In genomic region chr5:31613852-31614286, GRCm38 (mm10) we compare ENCODE assay signal across 8 mouse cellular contexts. TPM values are rescaled to one million over a fixed set of nuclear protein-coding genes. Genes with fewer than 3 reads are reported as not detected.
DNase-seq lines count a peak whose midpoint lies in the region; ATAC-seq and TF ChIP-seq lines count a peak whose summit lies in the region.

No protein-coding gene starts in this region.

- peak overlapping the region; percentile 77 for H3K27ac ChIP-seq in heart, embryonic 12.5 days (ENCODE audit: poor library complexity, severe bottlenecking)
- peak overlapping the region; percentile 96 for H3K27ac ChIP-seq in kidney, postnatal 0 days
- H3K27ac ChIP-seq in liver, adult 2 months (replicated peaks; ENCODE audit: insufficient read depth, low read depth, low read length), result peak overlapping the region; percentile 60

- 0% methylated on average over 37 of the region's 37 CpGs for WGBS in heart, embryonic 12.5 days
- 0% methylated on average over 37 of the region's 37 CpGs for WGBS in kidney, postnatal 0 days
- under 1% methylated on average over 37 of the region's 37 CpGs for WGBS in liver, adult 2 months

- peak overlapping the region; percentile 88 for H3K4me3 ChIP-seq in erythroblast, embryonic 14.5 days (replicated peaks)
- H3K4me3 ChIP-seq in heart, embryonic 12.5 days, result peak overlapping the region; percentile 67
- peak overlapping the region; percentile 68 for H3K4me3 ChIP-seq in kidney, postnatal 0 days (replicated peaks; ENCODE audit: low read depth, low read length)
- peak overlapping the region; percentile 65 for H3K4me3 ChIP-seq in liver, adult 2 months (ENCODE audit: insufficient read depth, low read depth, low read length)

- peaks cover 36% of the 10 kb centered on the region for H3K36me3 ChIP-seq in erythroblast, embryonic 14.5 days (ENCODE audit: control insufficient read depth)
- H3K36me3 ChIP-seq in heart, embryonic 12.5 days, result peaks cover 25% of the 10 kb centered on the region
- peaks cover under 1% of the 10 kb centered on the region; the same call in 1 of the 2 replicates for H3K36me3 ChIP-seq in kidney, postnatal 0 days (ENCODE audit: insufficient read depth, low read length)
- peaks cover 13% of the 10 kb centered on the region for H3K36me3 ChIP-seq in liver, adult 2 months (ENCODE audit: control insufficient read depth, insufficient read depth, low read length)

- peak; percentile 58 for TF ChIP-seq CTCF in kidney, postnatal 0 days (IDR thresholded peaks at IDR 0.05; ENCODE audit: low read depth)
- TF ChIP-seq CTCF in liver, adult 2 months (IDR thresholded peaks at IDR 0.05; ENCODE audit: low read depth, low read length), result peak; percentile 52; the same call in 1 of the 2 replicates

- H3K27me3 ChIP-seq in erythroblast, embryonic 14.5 days (ENCODE audit: control insufficient read depth), result no peaks in the 10 kb centered on the region
- H3K27me3 ChIP-seq in heart, embryonic 12.5 days (replicated peaks), result no peaks in the 10 kb centered on the region
- H3K27me3 ChIP-seq in kidney, postnatal 0 days (ENCODE audit: insufficient read depth, low read length), result no peaks in the 10 kb centered on the region
- no peaks in the 10 kb centered on the region for H3K27me3 ChIP-seq in liver, adult 2 months (ENCODE audit: control insufficient read depth, insufficient read depth, low read length)

- H3K9ac ChIP-seq in heart, embryonic 12.5 days, result peak overlapping the region; percentile 72
- peak overlapping the region; percentile 83 for H3K9ac ChIP-seq in kidney, postnatal 0 days (ENCODE audit: low read depth, low read length)
- H3K9ac ChIP-seq in liver, adult 2 months (ENCODE audit: low read depth, low read length), result peak overlapping the region; percentile 69

- H3K4me1 ChIP-seq in erythroblast, embryonic 14.5 days (ENCODE audit: control insufficient read depth), result peaks cover 29% of the 10 kb centered on the region
- peaks cover 20% of the 10 kb centered on the region for H3K4me1 ChIP-seq in heart, embryonic 12.5 days (replicated peaks)
- H3K4me1 ChIP-seq in kidney, postnatal 0 days (replicated peaks; ENCODE audit: insufficient read depth, low read length), result peaks cover 7% of the 10 kb centered on the region; the same call in 1 of the 2 replicates
- peaks cover 7% of the 10 kb centered on the region for H3K4me1 ChIP-seq in liver, adult 2 months (ENCODE audit: control insufficient read depth, insufficient read depth, low read length)

- no peaks in the 10 kb centered on the region for H3K9me3 ChIP-seq in erythroblast, embryonic 14.5 days (ENCODE audit: control insufficient read depth, low read length)
- H3K9me3 ChIP-seq in heart, embryonic 12.5 days (replicated peaks), result no peaks in the 10 kb centered on the region
- no peaks in the 10 kb centered on the region for H3K9me3 ChIP-seq in kidney, postnatal 0 days (replicated peaks; ENCODE audit: low read length)

- TF ChIP-seq POLR2A in liver, adult 2 months (IDR thresholded peaks at IDR 0.05; ENCODE audit: extremely low read depth, insufficient read depth, low read length), result peak; percentile 56; the same call in 1 of the 2 replicates

- H3K4me2 ChIP-seq in heart, embryonic 12.5 days, result peak overlapping the region; percentile 67
- H3K4me2 ChIP-seq in kidney, postnatal 0 days (ENCODE audit: low read length), result peak overlapping the region; percentile 60

- H3K79me2 ChIP-seq in liver, adult 2 months (ENCODE audit: control insufficient read depth, insufficient read depth, low read length), result peaks cover 12% of the 10 kb centered on the region; the same call in 1 of the 2 replicates

- DNase-seq in CD4-positive helper T cell, adult 2 months (ENCODE audit: low read depth, low spot score), result peak; percentile 85
- peak; percentile 58 for DNase-seq in brain, embryonic 18.5 days (ENCODE audit: low read depth, low spot score)
- peak; percentile 95 for DNase-seq in kidney, postnatal 0 days (ENCODE audit: low spot score)
- DNase-seq in liver, adult 2 months (ENCODE audit: extremely low read depth, low read depth, low spot score), result peak; percentile 80
- DNase-seq in spleen, postnatal 36 days (ENCODE audit: low spot score in 2 of 2), result peak; percentile 86 to 89

- peak; percentile 90 for ATAC-seq in heart, embryonic 12.5 days (ENCODE audit: insufficient number of reproducible peaks, low FRiP score)
- peak; percentile 82 for ATAC-seq in kidney, postnatal 0 days (replicated peaks; ENCODE audit: low FRiP score, low read depth)
- ATAC-seq in monocyte, adult 5-6 weeks (replicated peaks; ENCODE audit: insufficient number of reproducible peaks, low FRiP score, low TSS enrichment, poor library complexity, severe bottlenecking), result peak; percentile 82

RNA-seq across cellular contexts. Expression of gene Mrpl33, which starts 17.1 kb away (rescaled TPM):
- 0.67 and 0.78 TPM in 2 replicates for polyA plus RNA-seq in erythroblast, embryonic 14.5 days (2012)
- polyA plus RNA-seq in heart, embryonic 12.5 days (2016; fragmentation: Nextera tagmentation; extraction: Ambion mirVana), result 372 TPM in 2 replicates
- 369 and 406 TPM in 2 replicates for polyA plus RNA-seq in kidney, postnatal 0 days (2015; fragmentation: Nextera tagmentation; extraction: Ambion mirVana)
- 60.8 and 65.1 TPM in 2 replicates for total RNA-seq in liver, adult 2 months (2014; rRNA removed)
- 8.6 and 11.5 TPM in 2 replicates for polyA plus RNA-seq in liver, adult 2 months (2012; rRNA removed)
- total RNA-seq in monocyte, adult 5-6 weeks (2017), result 184 to 237 TPM (median 196 TPM) in 3 replicates

Comparison
In these comparisons a context has a peak if more than half of its experiments do, and no peak if none do; other contexts are left out.
1. Peak in every context shown above with its lines: DNase-seq, ATAC-seq, H3K4me3 ChIP-seq and H3K27ac ChIP-seq.
2. RNA of gene Mrpl33, which starts 17.1 kb away (polyA plus RNA-seq): 369 to 406 TPM in kidney, postnatal 0 days and 372 TPM in heart, embryonic 12.5 days; 8.6 to 11.5 TPM in liver, adult 2 months and 0.67 to 0.78 TPM in erythroblast, embryonic 14.5 days; every median in the first group is over 10 times any median in the second.